Mouse (Mus musculus) forebrain, embryonic 13.5 days (tissue): ENCODE results near the gene Fam50b. TPM values are rescaled to one million over a fixed set of nuclear protein-coding genes. Genes with fewer than 3 reads are reported as not detected.

Experiments
- ATAC-seq: fragments of 200-750 bp; cut with Nextera tagmentation; 2 replicates; pipeline ENCODE4 v1.8.0; 2017
- H3K27ac ChIP-seq: fragments of 300-500 bp; sonication (generic); 2 replicates; pipeline ENCODE4 v1.5.1; 2015; ENCODE audit warnings: inconsistent platforms, mild to moderate bottlenecking, moderate library complexity
- H3K27me3 ChIP-seq: fragments of 300-500 bp; sonication (generic); 2 replicates; pipeline ENCODE4 v1.6.1; 2015; ENCODE audit warnings: mild to moderate bottlenecking, inconsistent platforms
- H3K36me3 ChIP-seq: fragments of 300-500 bp; sonication (generic); 2 replicates; pipeline ENCODE4 v1.6.1; 2015; ENCODE audit warnings: mild to moderate bottlenecking, inconsistent platforms; ENCODE audit not compliant: poor library complexity, severe bottlenecking
- H3K4me1 ChIP-seq: fragments of 300-500 bp; sonication (generic); 2 replicates; pipeline ENCODE4 v1.6.1; 2015; ENCODE audit warnings: inconsistent platforms
- H3K4me2 ChIP-seq: fragments of 300-500 bp; sonication (generic); 2 replicates; pipeline ENCODE4 v1.6.1; 2015; ENCODE audit warnings: inconsistent platforms, mild to moderate bottlenecking, moderate library complexity
- H3K4me3 ChIP-seq: fragments of 300-500 bp; sonication (generic); 2 replicates; pipeline ENCODE4 v1.5.1; 2015; ENCODE audit warnings: mild to moderate bottlenecking, inconsistent platforms
- H3K9ac ChIP-seq: fragments of 300-500 bp; sonication (generic); 2 replicates; pipeline ENCODE4 v1.6.1; 2015; ENCODE audit warnings: mild to moderate bottlenecking, inconsistent platforms
- H3K9me3 ChIP-seq: fragments of 300-500 bp; sonication (generic); replicated peaks from 2 replicates; pipeline ENCODE4 v1.6.1; 2016; ENCODE audit warnings: inconsistent platforms
- WGBS: fragments of 180-500 bp; shearing (Covaris S2); methylation state at CpG from one replicate; pipeline ENCODE4 v1.1.7; 2015; 5-methylcytosine and 5-hydroxymethylcytosine counted together
- polyA plus RNA-seq: library from polyadenylated mRNA; unstranded; fragments of >200 nt; fragmentation: Nextera tagmentation; extraction: Ambion mirVana; gene quantifications from 2 replicates; pipeline ENCODE4 v1.2.1, GENCODE M21; 2015

The Fam50b gene
- polyA plus RNA-seq, 1 experiment from 2014 or later: not detected

GRCm38 (mm10) chr13:34780856-34781610, 46.4 kb downstream of the Fam50b start:
- H3K9ac ChIP-seq: no peak overlapping the region
- peaks cover 24% of the 10 kb centered on the region for H3K4me1 ChIP-seq
- H3K9me3 ChIP-seq: no peaks in the 10 kb centered on the region
- WGBS: 49% methylated on average over 7 of the region's 7 CpGs
- no peak for ATAC-seq
- no peaks in the 10 kb centered on the region for H3K27me3 ChIP-seq
- H3K4me2 ChIP-seq: no peak overlapping the region
- H3K36me3 ChIP-seq: no peaks in the 10 kb centered on the region
- H3K4me3 ChIP-seq: no peak overlapping the region
- H3K27ac ChIP-seq: no peak overlapping the region

DNA sequence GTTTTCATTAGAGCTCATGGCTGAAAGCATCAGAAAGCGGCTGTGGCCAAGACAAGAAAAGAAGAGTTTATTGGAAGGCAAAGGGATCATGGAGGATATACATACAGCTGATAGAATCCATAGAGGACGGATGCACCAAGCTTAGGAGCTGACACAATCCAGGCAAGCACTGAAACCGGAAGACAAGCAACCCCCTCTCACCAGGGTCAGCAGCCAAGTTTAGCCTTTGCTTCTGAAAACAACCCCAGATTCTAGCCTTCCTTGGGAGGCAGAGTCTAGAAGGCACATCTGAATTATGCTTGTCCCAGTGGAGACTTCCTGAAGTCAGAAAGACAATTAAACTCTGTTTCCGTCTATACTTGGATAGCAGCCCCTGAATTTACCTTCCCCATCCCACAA, 47.0 kb downstream of the Fam50b start:
- H3K36me3 ChIP-seq: no peaks in the 10 kb centered on the region
- WGBS: 76% methylated on average over 4 of the region's 4 CpGs
- H3K4me2 ChIP-seq: no peak overlapping the region
- no peak overlapping the region for H3K9ac ChIP-seq
- H3K27ac ChIP-seq: no peak overlapping the region
- ATAC-seq: no peak
- H3K27me3 ChIP-seq: no peaks in the 10 kb centered on the region
- no peak overlapping the region for H3K4me3 ChIP-seq
- no peaks in the 10 kb centered on the region for H3K9me3 ChIP-seq
- peaks cover 20% of the 10 kb centered on the region for H3K4me1 ChIP-seq

DNA sequence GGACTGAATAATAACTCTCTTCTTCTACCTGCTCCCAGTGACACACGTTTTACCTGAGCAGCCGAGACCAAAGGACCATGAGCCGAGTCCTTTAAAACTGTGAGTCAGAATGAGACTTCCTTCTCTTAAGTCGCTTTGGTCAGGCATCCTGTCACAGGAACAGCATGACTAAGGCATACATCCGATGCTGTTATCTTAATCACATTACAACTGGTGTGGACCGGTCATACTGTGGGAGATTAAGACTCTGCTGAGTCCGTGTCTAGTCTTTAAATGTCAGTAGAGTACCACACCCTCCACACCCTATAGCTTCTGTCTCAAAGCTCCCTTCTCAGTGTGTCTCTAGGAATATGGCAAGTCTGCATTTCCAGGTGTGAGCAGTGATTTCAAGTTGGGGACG, 50.2 kb downstream of the Fam50b start:
- H3K9me3 ChIP-seq: no peaks in the 10 kb centered on the region
- H3K27ac ChIP-seq: no peak overlapping the region
- no peak for ATAC-seq
- 92% methylated on average over 8 of the region's 8 CpGs for WGBS
- no peak overlapping the region for H3K4me3 ChIP-seq
- peaks cover 12% of the 10 kb centered on the region; the same call in 1 of the 2 replicates for H3K4me1 ChIP-seq
- no peaks in the 10 kb centered on the region for H3K27me3 ChIP-seq
- no peak overlapping the region for H3K9ac ChIP-seq
- H3K4me2 ChIP-seq: no peak overlapping the region
- H3K36me3 ChIP-seq: no peaks in the 10 kb centered on the region

DNA sequence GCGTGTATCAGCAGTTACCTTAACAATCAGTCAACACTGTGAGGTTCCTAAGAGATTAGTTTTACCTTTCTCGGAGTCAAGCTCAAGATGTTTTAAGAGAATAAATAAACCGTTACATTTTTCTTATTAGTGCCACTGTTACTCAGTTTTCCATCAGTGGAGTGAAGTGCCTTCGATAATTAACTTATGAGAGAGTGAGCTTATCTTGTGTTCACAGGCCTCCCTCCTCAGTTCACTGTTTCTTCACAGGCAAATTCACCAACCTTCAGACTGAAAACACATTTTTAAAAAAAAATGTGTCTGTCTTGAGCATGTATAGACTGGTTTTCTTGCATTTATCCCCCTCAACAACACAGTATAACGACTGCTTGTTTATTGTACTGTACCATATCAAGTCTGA, 52.0 kb downstream of the Fam50b start:
- Histone ChIP-seq H3K4me1 (no peaks in the 10 kb centered on the region), H3K4me3 (no peak overlapping the region)
- no peak for ATAC-seq

GRCm38 (mm10) chr13:34787546-34787945, 52.9 kb downstream of the Fam50b start:
- ATAC-seq: no peak
- Histone ChIP-seq H3K27ac (no peak overlapping the region), H3K4me1 (no peaks in the 10 kb centered on the region), H3K27me3 (no peaks in the 10 kb centered on the region), H3K4me2 (no peak overlapping the region), H3K9me3 (no peaks in the 10 kb centered on the region), H3K36me3 (no peaks in the 10 kb centered on the region), H3K9ac (no peak overlapping the region), H3K4me3 (no peak overlapping the region)
- WGBS: 64% methylated on average over 5 of the region's 5 CpGs

More for the DNA sequence above, 52.0 kb downstream of the Fam50b start:
- Histone ChIP-seq H3K27ac (no peak overlapping the region), H3K9ac (no peak overlapping the region), H3K36me3 (no peaks in the 10 kb centered on the region), H3K4me2 (no peak overlapping the region), H3K9me3 (no peaks in the 10 kb centered on the region), H3K27me3 (no peaks in the 10 kb centered on the region)
- 93% methylated on average over 5 of the region's 5 CpGs for WGBS

GRCm38 (mm10) chr13:34789176-34789818, 54.6 kb downstream of the Fam50b start:
- no peak for ATAC-seq
- H3K9me3 ChIP-seq: no peaks in the 10 kb centered on the region
- H3K27ac ChIP-seq: no peak overlapping the region
- no peaks in the 10 kb centered on the region for H3K27me3 ChIP-seq
- WGBS: 84% methylated on average over 3 of the region's 3 CpGs
- H3K9ac ChIP-seq: no peak overlapping the region
- H3K36me3 ChIP-seq: no peaks in the 10 kb centered on the region
- H3K4me1 ChIP-seq: no peaks in the 10 kb centered on the region
- no peak overlapping the region for H3K4me3 ChIP-seq
- H3K4me2 ChIP-seq: no peak overlapping the region

DNA sequence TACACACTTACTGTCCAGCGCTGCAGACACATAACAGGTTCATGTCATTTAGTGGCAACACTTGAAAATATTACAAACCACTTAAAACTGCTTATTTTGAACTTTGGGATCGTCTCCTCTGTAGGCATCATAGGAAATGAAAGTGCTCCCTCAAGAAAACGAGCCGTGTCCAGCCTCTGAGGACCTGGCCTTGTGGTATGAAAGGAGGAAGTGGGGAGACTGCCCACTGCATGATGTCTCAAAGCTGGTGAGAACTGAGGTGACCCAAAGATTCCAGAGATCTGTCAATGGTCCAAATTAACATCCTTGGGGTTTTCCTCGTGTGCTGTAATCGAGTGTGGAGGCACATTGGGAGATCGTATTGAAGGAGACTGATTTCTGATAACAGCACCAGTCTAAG, 58.4 kb downstream of the Fam50b start:
- WGBS: 86% methylated on average over 7 of the region's 7 CpGs
- no peaks in the 10 kb centered on the region for H3K36me3 ChIP-seq
- H3K4me1 ChIP-seq: no peaks in the 10 kb centered on the region
- no peak overlapping the region for H3K4me2 ChIP-seq
- H3K4me3 ChIP-seq: no peak overlapping the region
- ATAC-seq: no peak
- H3K27ac ChIP-seq: no peak overlapping the region
- H3K9me3 ChIP-seq: no peaks in the 10 kb centered on the region
- H3K9ac ChIP-seq: no peak overlapping the region
- H3K27me3 ChIP-seq: no peaks in the 10 kb centered on the region

- H3K27me3 ChIP-seq: no peaks in the 10 kb centered on the region
- no peak overlapping the region for H3K27ac ChIP-seq
- H3K4me3 ChIP-seq: no peak overlapping the region
- H3K36me3 ChIP-seq: no peaks in the 10 kb centered on the region
- H3K9me3 ChIP-seq: no peaks in the 10 kb centered on the region
- H3K4me2 ChIP-seq: no peak overlapping the region
- ATAC-seq: no peak
- no peaks in the 10 kb centered on the region for H3K4me1 ChIP-seq
- H3K9ac ChIP-seq: no peak overlapping the region
- 42% methylated on average over 2 of the region's 2 CpGs for WGBS
These were observed 59.2 kb downstream of the Fam50b start for GRCm38 (mm10) chr13:34793816-34794215.

DNA sequence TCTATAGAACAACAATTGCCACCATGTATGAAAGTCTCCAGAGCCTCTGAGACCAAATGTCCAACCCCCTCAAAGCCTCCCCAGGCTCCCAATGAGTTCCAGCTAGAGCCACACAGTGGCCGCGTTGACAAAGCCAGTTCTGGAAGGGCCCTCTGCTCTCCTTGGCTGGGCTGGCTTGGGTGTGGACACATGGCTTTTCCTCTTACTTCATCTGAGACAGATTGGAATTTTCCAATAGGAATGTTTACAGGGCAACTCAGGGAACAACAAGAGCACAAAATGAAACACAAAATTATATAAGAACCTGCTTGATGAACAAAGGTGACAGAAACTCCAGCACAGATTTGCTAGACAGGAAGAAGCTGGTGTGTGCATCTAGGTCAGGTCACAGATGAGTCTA, 59.8 kb downstream of the Fam50b start:
- H3K4me1 ChIP-seq: no peaks in the 10 kb centered on the region
- H3K9me3 ChIP-seq: no peaks in the 10 kb centered on the region
- 85% methylated on average over 2 of the region's 2 CpGs for WGBS
- H3K27ac ChIP-seq: no peak overlapping the region
- no peak overlapping the region for H3K4me3 ChIP-seq
- no peaks in the 10 kb centered on the region for H3K36me3 ChIP-seq
- no peaks in the 10 kb centered on the region for H3K27me3 ChIP-seq
- ATAC-seq: no peak
- no peak overlapping the region for H3K9ac ChIP-seq
- H3K4me2 ChIP-seq: no peak overlapping the region

Other genes with a start within 250 kb of the Fam50b start
- gene Pxdc1, start 81.4 kb upstream of the Fam50b start, polyA plus RNA-seq: 4.4 and 6.1 TPM in 2 replicates
- gene Prpf4b, start 140.5 kb downstream of the Fam50b start, polyA plus RNA-seq: 83.6 and 89.6 TPM in 2 replicates
- gene Fam217a, start 189.5 kb downstream of the Fam50b start, polyA plus RNA-seq: 0.48 and 0.52 TPM in 2 replicates
- not detected in 2 replicates for gene 4933417A18Rik, start 189.6 kb downstream of the Fam50b start, polyA plus RNA-seq
- 0.21 TPM in 1 of 2 replicates, not detected in the other for gene Eci3, start 229.0 kb downstream of the Fam50b start, polyA plus RNA-seq